Mouse (Mus musculus): ENCODE measurements around the gene Prkag2.
A peak's percentile ranks its signal among the peaks of the same experiment; 100 is the strongest.
"Not testable (repeated sequence)": the region's sequence is repeated elsewhere in the genome, so short reads cannot be mapped to it uniquely, and the experiment has no call there.

The Prkag2 gene

GRCm38 (mm10) chr5:25087064-25087463 is 13.4 kb downstream of the Prkag2 start:
- peak in 1 of 2 experiments; percentile 51 for DNase-seq (ENCODE audit: low spot score in 2 of 2)

GRCm38 (mm10) chr5:25086234-25086633 is 14.2 kb downstream of the Prkag2 start:
- peak; percentile 84 to 86 for DNase-seq (ENCODE audit: low spot score in 2 of 2)

DNA sequence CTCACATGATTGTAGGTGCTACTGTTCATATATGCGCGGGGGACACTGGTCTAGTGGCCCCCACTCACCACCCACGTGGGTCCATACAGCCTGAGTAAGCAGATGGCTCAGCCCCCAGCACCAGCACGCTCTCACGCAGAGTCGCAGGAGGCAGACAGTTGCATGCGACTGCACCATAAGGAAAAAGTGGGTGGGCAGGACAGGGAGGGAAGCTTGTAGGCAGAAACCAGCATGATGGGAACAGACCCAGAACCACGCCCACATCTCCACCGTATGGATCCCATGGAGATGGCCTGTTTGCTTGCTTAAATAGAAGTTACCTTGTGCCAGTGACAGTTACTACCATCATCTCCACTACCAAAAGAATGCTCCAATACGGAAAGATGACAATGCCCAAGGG is 15.3 kb downstream of the Prkag2 start:
- DNase-seq (ENCODE audit: low spot score in 2 of 2): peak; percentile 76 to 88

GRCm38 (mm10) chr5:25083816-25084215 is 16.6 kb downstream of the Prkag2 start:
- no peak for DNase-seq (ENCODE audit: low spot score in 2 of 2)

DNA sequence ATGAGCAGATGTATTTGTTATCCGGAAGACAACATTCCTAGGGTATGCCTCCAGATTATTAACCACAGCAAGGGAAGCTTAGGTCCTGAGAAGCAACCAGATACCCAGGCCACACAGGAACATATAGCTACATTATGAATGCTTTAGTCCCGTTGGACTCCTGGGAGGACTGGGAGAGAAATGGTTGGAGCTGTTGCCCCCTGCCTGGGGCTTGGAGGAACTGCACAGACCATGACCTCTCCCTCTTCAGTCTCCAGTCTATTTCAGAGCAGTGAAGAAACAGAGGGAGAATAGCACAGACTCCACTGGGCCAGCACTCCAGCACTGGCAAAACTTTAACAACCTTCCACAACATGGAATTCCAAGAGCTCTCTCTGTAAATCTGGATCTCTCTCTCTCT is 17.9 kb downstream of the Prkag2 start:
- no peak for DNase-seq (ENCODE audit: low spot score in 2 of 2)

DNA sequence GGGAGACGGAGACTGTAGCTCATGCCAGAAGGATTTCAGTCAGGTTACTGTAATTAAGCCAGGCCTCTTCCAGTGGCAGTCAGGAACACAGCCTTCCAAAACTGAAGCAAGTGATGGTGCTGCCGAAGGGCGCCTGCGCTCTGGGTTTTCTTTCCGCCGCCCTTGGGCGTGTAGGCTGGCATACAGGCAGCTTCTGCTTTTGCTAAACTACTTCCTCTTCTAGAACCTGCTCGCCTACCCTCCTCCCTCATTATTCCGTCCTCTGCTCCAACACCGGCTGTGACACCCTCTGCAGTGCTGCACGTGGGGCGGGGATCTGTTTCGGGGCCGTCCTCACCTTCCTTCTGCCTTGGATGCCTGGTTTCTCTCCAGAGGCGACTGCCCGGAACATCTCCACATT is 18.9 kb downstream of the Prkag2 start:
- peak; percentile 57 to 69 for DNase-seq (ENCODE audit: low spot score in 2 of 2)

- no peak for DNase-seq (ENCODE audit: low spot score in 2 of 2)
Observed at GRCm38 (mm10) chr5:25080994-25081393, 19.4 kb downstream of the Prkag2 start.

GRCm38 (mm10) chr5:25080438-25080945 is 19.9 kb downstream of the Prkag2 start:
- DNase-seq (ENCODE audit: low spot score in 2 of 2): peak; percentile 72 to 75

DNA sequence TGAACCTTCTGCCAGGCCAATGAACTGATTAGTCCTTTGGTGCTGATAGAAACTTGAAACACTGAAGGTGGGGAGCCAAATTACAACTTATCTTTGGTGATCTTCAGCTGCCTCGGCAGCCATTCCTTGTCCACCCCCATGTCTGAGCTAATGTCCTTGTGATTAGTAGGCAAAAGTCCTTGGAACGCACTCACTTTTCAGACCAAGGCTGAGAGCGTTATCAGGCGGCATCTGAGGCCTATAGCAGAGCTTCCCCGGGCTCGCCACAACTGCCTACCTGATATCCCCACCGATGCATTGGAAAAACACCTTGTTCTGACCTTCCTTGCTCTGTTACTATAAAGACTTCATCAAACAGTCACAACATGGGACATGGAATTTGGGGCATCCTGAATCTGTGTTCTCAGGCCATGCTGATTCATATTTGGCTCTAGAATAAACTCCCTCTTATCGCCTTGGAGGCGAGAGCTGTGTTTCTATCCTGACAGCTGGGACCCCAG is 20.6 kb downstream of the Prkag2 start:
- DNase-seq (ENCODE audit: low spot score in 2 of 2): no peak

GRCm38 (mm10) chr5:25077873-25078651 is 22.4 kb downstream of the Prkag2 start:
- no peak for DNase-seq (ENCODE audit: low spot score in 2 of 2)

GRCm38 (mm10) chr5:25077258-25077657 is 23.2 kb downstream of the Prkag2 start:
- DNase-seq (ENCODE audit: low spot score in 2 of 2): not testable (repeated sequence)

GRCm38 (mm10) chr5:25075623-25076022 is 24.8 kb downstream of the Prkag2 start:
- no peak for DNase-seq (ENCODE audit: low spot score in 2 of 2)

- DNase-seq (ENCODE audit: low spot score in 2 of 2): no peak
Observed at GRCm38 (mm10) chr5:25069815-25070214, 30.6 kb downstream of the Prkag2 start.

GRCm38 (mm10) chr5:25067122-25067521 is 33.3 kb downstream of the Prkag2 start:
- DNase-seq (ENCODE audit: low spot score in 2 of 2): peak; percentile 79 to 83

- DNase-seq (ENCODE audit: low spot score in 2 of 2): no peak
Observed at GRCm38 (mm10) chr5:25064270-25065232, 35.9 kb downstream of the Prkag2 start.

DNA sequence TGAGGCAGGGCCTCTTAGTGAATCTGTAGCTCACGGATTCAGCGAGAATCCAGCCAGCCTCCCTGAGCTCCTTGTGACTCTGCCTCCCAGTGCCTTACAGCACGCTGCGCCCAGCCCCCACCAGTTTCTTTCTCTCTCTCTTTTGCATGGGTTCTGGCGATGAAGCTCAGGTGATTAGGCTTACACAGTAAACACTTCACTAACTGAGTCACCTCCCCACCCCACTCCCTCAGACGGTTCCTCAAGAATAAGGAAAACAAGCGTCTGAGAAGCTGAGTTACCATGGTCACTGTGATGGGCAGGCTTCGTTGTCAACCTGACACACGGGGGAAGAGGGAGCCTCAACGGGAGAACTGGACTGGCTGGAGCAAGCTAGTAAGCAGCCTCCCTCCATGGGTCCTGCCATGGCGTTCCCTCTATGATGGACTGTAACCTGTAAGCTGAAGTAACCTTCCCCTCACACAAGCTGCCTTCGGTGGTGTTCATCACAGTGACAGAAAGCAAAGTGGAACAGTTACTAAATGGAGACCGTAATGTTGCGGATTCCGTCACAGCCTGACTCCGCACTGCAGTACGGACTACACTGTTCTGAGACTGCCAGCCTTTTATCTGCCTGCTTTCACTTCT is 37.8 kb downstream of the Prkag2 start:
- no peak for DNase-seq (ENCODE audit: low spot score in 2 of 2)

DNA sequence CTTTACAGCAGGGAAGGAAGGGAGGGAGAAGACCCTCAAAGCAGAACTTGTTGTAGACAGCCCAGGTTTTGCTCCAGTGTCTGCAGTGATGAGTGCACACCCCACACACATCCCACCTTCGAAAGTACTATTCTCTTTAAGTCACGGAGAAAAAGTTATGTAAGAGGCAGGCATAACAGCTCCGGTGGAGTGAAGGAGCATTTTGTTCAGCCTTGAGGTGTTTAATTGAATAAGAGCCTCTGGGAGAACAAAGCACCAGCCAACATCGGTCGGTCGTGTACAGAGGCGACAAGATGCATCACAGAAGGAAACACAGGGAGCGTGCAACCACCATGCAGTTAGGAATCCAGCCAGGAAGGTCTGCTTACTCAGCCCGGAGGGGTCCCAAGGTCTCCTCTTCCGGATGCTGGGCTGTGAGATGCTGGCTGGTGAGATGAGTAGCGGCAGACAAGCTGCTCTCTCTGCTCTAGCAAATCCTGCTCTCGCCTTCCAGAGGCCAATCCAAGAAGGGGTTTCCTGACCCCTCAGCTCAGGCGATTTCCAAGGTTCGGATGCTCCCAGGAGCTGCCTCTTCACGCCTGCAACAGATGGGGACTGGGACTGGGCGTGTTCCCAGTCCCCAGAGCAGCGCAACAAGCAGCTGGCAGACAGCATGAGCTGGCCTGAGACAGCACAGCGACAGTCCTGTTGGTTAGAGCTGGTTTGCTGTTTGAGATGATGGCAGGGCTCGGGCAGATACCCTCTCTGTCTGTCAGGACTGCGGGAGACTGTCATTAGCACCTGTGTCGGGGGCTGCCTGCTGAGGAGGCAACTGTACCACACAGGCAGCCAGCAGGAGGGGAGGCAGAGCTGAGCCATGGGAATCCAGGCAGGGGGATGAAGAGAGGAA is 41.3 kb downstream of the Prkag2 start:
- peak; percentile 47 to 63 for DNase-seq (ENCODE audit: low spot score in 2 of 2)

DNA sequence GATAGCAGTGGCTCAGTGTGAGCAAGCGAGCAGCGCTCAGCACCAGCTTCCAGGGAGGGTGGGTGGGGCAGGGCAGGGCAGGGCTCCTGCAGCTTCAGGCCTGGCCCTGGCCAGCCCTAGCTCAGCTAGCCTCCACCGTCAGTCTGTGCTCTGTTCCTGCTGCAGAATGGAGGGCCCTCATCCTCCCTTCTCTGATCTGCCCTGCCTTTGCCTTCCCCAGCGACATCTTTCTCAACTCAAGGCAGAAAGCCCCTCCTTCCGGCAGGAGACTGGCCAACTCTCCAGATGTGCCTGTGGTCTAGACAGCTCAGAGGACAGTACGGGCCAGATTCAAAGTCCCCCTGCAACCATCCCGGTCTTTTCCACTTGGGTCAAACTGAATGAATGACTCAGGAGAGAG is 42.0 kb downstream of the Prkag2 start:
- no peak for DNase-seq (ENCODE audit: low spot score in 2 of 2)

DNA sequence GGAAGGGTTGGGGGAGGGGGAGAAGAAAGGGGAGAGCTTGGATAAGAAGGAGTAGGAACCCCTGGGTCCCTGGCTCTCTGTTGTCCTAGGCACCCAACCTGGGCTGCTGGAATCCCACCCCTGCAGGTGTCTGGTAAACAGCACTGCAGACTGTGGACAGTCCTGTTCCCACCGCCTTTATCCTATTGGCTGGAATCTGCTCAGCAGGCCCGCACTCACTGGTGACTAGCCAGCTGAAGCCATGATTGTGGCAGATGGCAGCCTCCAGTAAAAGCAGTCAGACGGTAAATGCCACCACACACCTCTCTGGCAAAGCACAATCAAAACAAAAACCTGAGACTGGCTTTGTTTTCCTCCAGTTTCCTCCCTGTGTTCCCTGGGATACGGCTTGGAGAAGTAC is 45.2 kb downstream of the Prkag2 start:
- DNase-seq (ENCODE audit: low spot score in 2 of 2): no peak

DNA sequence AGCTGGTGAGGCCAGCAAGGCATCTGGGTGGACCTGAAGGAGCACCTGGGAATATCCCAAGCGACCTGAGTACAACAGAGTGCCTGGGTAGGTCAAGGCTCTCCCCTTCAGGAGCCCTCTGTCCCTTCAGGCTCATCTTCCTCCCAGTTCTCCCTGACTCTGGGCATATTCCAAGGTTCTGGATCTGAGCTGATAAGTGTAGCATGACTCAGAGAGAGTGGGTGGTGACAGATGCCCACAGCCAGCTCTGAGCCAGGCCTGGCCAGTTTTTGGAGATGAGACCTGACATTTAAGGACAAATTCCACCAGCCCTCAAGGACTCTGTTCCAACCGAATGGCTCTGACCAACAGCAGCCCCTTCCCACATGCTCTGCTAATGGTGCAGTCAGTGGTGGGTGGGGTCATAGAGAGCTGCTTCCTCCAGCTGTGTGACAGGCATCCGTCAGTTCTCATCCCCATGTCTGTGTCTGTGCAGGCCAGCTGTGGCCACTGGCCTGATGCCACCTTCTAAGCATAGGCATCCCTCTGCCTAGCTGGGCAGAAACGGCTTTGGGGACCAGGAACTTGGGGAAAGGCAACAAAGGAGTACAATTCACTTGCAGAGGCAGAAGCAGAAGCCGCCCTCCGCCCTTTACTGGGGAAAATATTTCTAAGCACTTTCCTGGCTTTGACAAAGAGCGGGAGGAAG is 46.3 kb downstream of the Prkag2 start:
- DNase-seq (ENCODE audit: low spot score in 2 of 2): peak; percentile 47 to 59
